Mouse (Mus musculus): ENCODE results near the gene Tppp. TPM values are rescaled to one million over a fixed set of nuclear protein-coding genes. Genes with fewer than 3 reads are reported as not detected.

Gene Tppp
- polyA plus RNA-seq (2017; shearing (Covaris generic)): 5.0 TPM

GRCm38 (mm10) chr13:74008948-74009718, at the start of gene Tppp:
Gene Tppp (plus strand): TSS chr13:74009407.

GRCm38 (mm10) chr13:73963551-73963950, 45.7 kb upstream of the Tppp start, which contains the start of gene Zdhhc11:
Gene Zdhhc11 (plus strand): TSS chr13:73963851.

GRCm38 (mm10) chr13:74061613-74062377, 52.6 kb downstream of the Tppp start, which contains the start of gene Cep72:
Gene Cep72 (minus strand): TSS chr13:74062299.

Other genes with a start within 250 kb of the Tppp start
- gene Nkd2, start 161.8 kb upstream of the Tppp start, polyA plus RNA-seq (2017; shearing (Covaris generic)): 0.61 TPM
- 0.72 TPM for gene Trip13, start 71.6 kb upstream of the Tppp start, polyA plus RNA-seq (2017; shearing (Covaris generic))
- 66.8 TPM for gene Brd9, start 71.6 kb upstream of the Tppp start, polyA plus RNA-seq (2017; shearing (Covaris generic))
- gene Zdhhc11, start 45.6 kb upstream of the Tppp start, polyA plus RNA-seq (2017; shearing (Covaris generic)): not detected
- gene Cep72, start 52.9 kb downstream of the Tppp start, polyA plus RNA-seq (2017; shearing (Covaris generic)): 6.7 TPM
- gene Slc9a3, start 112.0 kb downstream of the Tppp start, polyA plus RNA-seq (2017; shearing (Covaris generic)): 0.22 TPM
- 70.6 TPM for gene Exoc3, start 199.3 kb downstream of the Tppp start, polyA plus RNA-seq (2017; shearing (Covaris generic))

All from effector memory CD4-positive, alpha-beta T cell, adult 7 months (primary cell).